Mouse (Mus musculus) neural tube, embryonic 11.5 days (tissue): ENCODE results near the gene Nkiras2. TPM values are rescaled to one million over a fixed set of nuclear protein-coding genes. Genes with fewer than 3 reads are reported as not detected.

Source experiments
- ATAC-seq: fragments of 200-750 bp; cut with Nextera tagmentation; 2 replicates; pipeline ENCODE4 v1.8.0; 2017; ENCODE audit warnings: moderate number of reproducible peaks, mild to moderate bottlenecking, moderate TSS enrichment, moderate library complexity; ENCODE audit not compliant: insufficient read depth, low FRiP score, low TSS enrichment
- DNase-seq: peaks from one replicate; pipeline ENCODE4 v3.0.0-alpha.2; 2015; ENCODE audit warnings: low spot score
- H3K27ac ChIP-seq: fragments of 300-500 bp; sonication (generic); 2 replicates; pipeline ENCODE4 v1.5.1; 2014; ENCODE audit warnings: low read depth, mild to moderate bottlenecking, low read length
- H3K27me3 ChIP-seq: fragments of 300-500 bp; sonication (generic); 2 replicates; pipeline ENCODE4 v1.6.1; 2014; ENCODE audit warnings: mild to moderate bottlenecking, low read length, mixed read lengths; ENCODE audit not compliant: control insufficient read depth, insufficient read depth
- H3K36me3 ChIP-seq: fragments of 300-500 bp; sonication (generic); 2 replicates; pipeline ENCODE4 v1.6.1; 2014; ENCODE audit warnings: mild to moderate bottlenecking, low read length, moderate library complexity, mixed read lengths; ENCODE audit not compliant: control insufficient read depth, insufficient read depth
- H3K4me1 ChIP-seq: fragments of 300-500 bp; sonication (generic); 2 replicates; pipeline ENCODE4 v1.6.1; 2014; ENCODE audit warnings: low read length, mixed read lengths; ENCODE audit not compliant: control insufficient read depth, insufficient read depth
- H3K4me2 ChIP-seq: fragments of 300-500 bp; sonication (generic); 2 replicates; pipeline ENCODE4 v1.6.1; 2014; ENCODE audit warnings: low read depth, mild to moderate bottlenecking, moderate library complexity
- H3K4me3 ChIP-seq: fragments of 300-500 bp; sonication (generic); 2 replicates; pipeline ENCODE4 v1.5.1; 2014; ENCODE audit warnings: low read depth, low read length
- H3K9ac ChIP-seq: fragments of 300-500 bp; sonication (generic); 2 replicates; pipeline ENCODE4 v1.6.1; 2014; ENCODE audit warnings: mild to moderate bottlenecking, low read length
- H3K9me3 ChIP-seq: fragments of 300-500 bp; sonication (generic); 2 replicates; pipeline ENCODE4 v1.6.1; 2016; ENCODE audit warnings: low read length; ENCODE audit not compliant: control insufficient read depth
- WGBS: fragments of 180-500 bp; shearing (Covaris S2); extraction: QIAGEN DNeasy Blood & Tissue Kit; methylation state at CpG from one replicate; pipeline ENCODE4 v1.1.7; 2014; 5-methylcytosine and 5-hydroxymethylcytosine counted together
- polyA plus RNA-seq: library from polyadenylated mRNA; unstranded; fragments of >200 nt; fragmentation: Nextera tagmentation; extraction: Ambion mirVana; gene quantifications from 2 replicates; pipeline ENCODE4 v1.2.1, GENCODE M21; 2014

Gene Nkiras2
- polyA plus RNA-seq, 1 experiment from 2014 or later: 115 TPM

- WGBS: 16% methylated on average over 6 of the region's 6 CpGs
- DNase-seq: peak; percentile 19
- H3K9ac ChIP-seq: no peak overlapping the region
- H3K27ac ChIP-seq: no peak overlapping the region
- no peak for ATAC-seq
- no peaks in the 10 kb centered on the region for H3K36me3 ChIP-seq
- H3K9me3 ChIP-seq: no peaks in the 10 kb centered on the region
- no peaks in the 10 kb centered on the region for H3K4me1 ChIP-seq
- H3K4me2 ChIP-seq: no peak overlapping the region
- no peaks in the 10 kb centered on the region for H3K27me3 ChIP-seq
- no peak overlapping the region for H3K4me3 ChIP-seq
Observed at GRCm38 (mm10) chr11:100656458-100656857, 37.4 kb downstream of the Nkiras2 start.

- Histone ChIP-seq H3K9me3 (no peaks in the 10 kb centered on the region), H3K27ac (no peak overlapping the region), H3K9ac (no peak overlapping the region), H3K4me3 (no peak overlapping the region), H3K4me2 (no peak overlapping the region), H3K36me3 (no peaks in the 10 kb centered on the region), H3K4me1 (no peaks in the 10 kb centered on the region), H3K27me3 (no peaks in the 10 kb centered on the region)
- ATAC-seq (no peak), DNase-seq (no peak)
- 70% methylated on average over 10 of the region's 10 CpGs for WGBS
Observed at GRCm38 (mm10) chr11:100659806-100660205, 40.8 kb downstream of the Nkiras2 start.

- no peak overlapping the region for H3K27ac ChIP-seq
- ATAC-seq (no peak), DNase-seq (no peak)
- peaks cover 6% of the 10 kb centered on the region; the same call in 1 of the 2 replicates for H3K4me1 ChIP-seq
- no peaks in the 10 kb centered on the region for H3K36me3 ChIP-seq
- no peak overlapping the region for H3K4me2 ChIP-seq
- no peak overlapping the region for H3K9ac ChIP-seq
- no peak overlapping the region for H3K4me3 ChIP-seq
- 82% methylated on average over 1 of the region's 1 CpGs for WGBS
- H3K27me3 ChIP-seq: peaks cover 10% of the 10 kb centered on the region; the same call in 1 of the 2 replicates
- H3K9me3 ChIP-seq: no peaks in the 10 kb centered on the region
Observed at GRCm38 (mm10) chr11:100671049-100671448, 52.0 kb downstream of the Nkiras2 start.

GRCm38 (mm10) chr11:100671956-100672355, 52.9 kb downstream of the Nkiras2 start:
- no peaks in the 10 kb centered on the region for H3K36me3 ChIP-seq
- no peak overlapping the region for H3K9ac ChIP-seq
- H3K27me3 ChIP-seq: peaks cover 10% of the 10 kb centered on the region; the same call in 1 of the 2 replicates
- 77% methylated on average over 2 of the region's 2 CpGs for WGBS
- H3K4me2 ChIP-seq: no peak overlapping the region
- H3K4me3 ChIP-seq: no peak overlapping the region
- peaks cover 6% of the 10 kb centered on the region; the same call in 1 of the 2 replicates for H3K4me1 ChIP-seq
- no peak for ATAC-seq
- no peak for DNase-seq
- H3K9me3 ChIP-seq: no peaks in the 10 kb centered on the region
- H3K27ac ChIP-seq: no peak overlapping the region

- no peaks in the 10 kb centered on the region for H3K36me3 ChIP-seq
- H3K27me3 ChIP-seq: peaks cover 10% of the 10 kb centered on the region; the same call in 1 of the 2 replicates
- peak overlapping the region; percentile 54 for H3K9ac ChIP-seq
- no peak overlapping the region for H3K4me3 ChIP-seq
- peak; percentile 24 for DNase-seq
- H3K4me1 ChIP-seq: peaks cover 6% of the 10 kb centered on the region; the same call in 1 of the 2 replicates
- no peaks in the 10 kb centered on the region for H3K9me3 ChIP-seq
- 3% methylated on average over 22 of the region's 23 CpGs for WGBS
- peak overlapping the region; percentile 31 for H3K4me2 ChIP-seq
- no peak overlapping the region for H3K27ac ChIP-seq
- no peak for ATAC-seq
Observed at GRCm38 (mm10) chr11:100673169-100673568, 54.1 kb downstream of the Nkiras2 start.

Other genes with a start within 250 kb of the Nkiras2 start
- 43.8 and 48.8 TPM in 2 replicates for gene Jup, start 221.5 kb upstream of the Nkiras2 start, polyA plus RNA-seq
- 23.7 and 26.0 TPM in 2 replicates for gene P3h4, start 204.4 kb upstream of the Nkiras2 start, polyA plus RNA-seq
- 47.7 and 49.4 TPM in 2 replicates for gene Fkbp10, start 203.5 kb upstream of the Nkiras2 start, polyA plus RNA-seq
- 110 TPM in 2 replicates for gene Nt5c3b, start 177.4 kb upstream of the Nkiras2 start, polyA plus RNA-seq
- 0.40 and 0.62 TPM in 2 replicates for gene Klhl10, start 177.3 kb upstream of the Nkiras2 start, polyA plus RNA-seq
- 13.9 and 14.8 TPM in 2 replicates for gene Klhl11, start 146.5 kb upstream of the Nkiras2 start, polyA plus RNA-seq
- gene Acly, start 91.2 kb upstream of the Nkiras2 start, polyA plus RNA-seq: 330 and 394 TPM in 2 replicates
- 1.0 and 1.4 TPM in 2 replicates for gene Ttc25, start 73.6 kb upstream of the Nkiras2 start, polyA plus RNA-seq
- 26.1 and 28.0 TPM in 2 replicates for gene Cnp, start 44.3 kb upstream of the Nkiras2 start, polyA plus RNA-seq
- 77.0 and 81.1 TPM in 2 replicates for gene Dnajc7, start 924 bp downstream of the Nkiras2 start, polyA plus RNA-seq
- 0.32 TPM in 1 of 2 replicates, not detected in the other for gene Zfp385c, start 73.2 kb downstream of the Nkiras2 start, polyA plus RNA-seq
- 1.4 and 1.9 TPM in 2 replicates for gene Dhx58, start 85.0 kb downstream of the Nkiras2 start, polyA plus RNA-seq
- gene Kat2a, start 93.2 kb downstream of the Nkiras2 start, polyA plus RNA-seq: 61.3 and 66.4 TPM in 2 replicates
- gene Hspb9, start 94.6 kb downstream of the Nkiras2 start, polyA plus RNA-seq: not detected in 2 replicates
- 58.8 and 63.3 TPM in 2 replicates for gene Rab5c, start 119.0 kb downstream of the Nkiras2 start, polyA plus RNA-seq
- gene Kcnh4, start 140.7 kb downstream of the Nkiras2 start, polyA plus RNA-seq: 2.2 and 2.4 TPM in 2 replicates
- not detected in 2 replicates for gene Hcrt, start 143.7 kb downstream of the Nkiras2 start, polyA plus RNA-seq
- gene Ghdc, start 151.7 kb downstream of the Nkiras2 start, polyA plus RNA-seq: 2.2 and 2.4 TPM in 2 replicates
- gene Stat5b, start 231.5 kb downstream of the Nkiras2 start, polyA plus RNA-seq: 18.3 and 20.2 TPM in 2 replicates
- 1.3 and 1.9 TPM in 2 replicates for gene Stat5a, start 240.1 kb downstream of the Nkiras2 start, polyA plus RNA-seq